Mouse (Mus musculus): ENCODE results near the gene Ttc1. TPM values are rescaled to one million over a fixed set of nuclear protein-coding genes. Genes with fewer than 3 reads are reported as not detected.
A peak's percentile ranks its signal among the peaks of the same experiment; 100 is the strongest.

The Ttc1 gene
- polyA plus RNA-seq, 1 experiment from 2014 or later, result 53.2 TPM

GRCm38 (mm10) chr11:43758436-43758835 lies 10.6 kb upstream of the Ttc1 start:
- H3K36me3 ChIP-seq (ENCODE audit: insufficient read depth, low read length), result no peaks in the 10 kb centered on the region

GRCm38 (mm10) chr11:43755411-43755810 lies 7.6 kb upstream of the Ttc1 start:
- no peaks in the 10 kb centered on the region for H3K27me3 ChIP-seq (replicated peaks; ENCODE audit: insufficient read depth, low read length)
- no peaks in the 10 kb centered on the region for H3K4me1 ChIP-seq (ENCODE audit: insufficient read depth, low read depth, low read length)
- no peak for DNase-seq (ENCODE audit: low spot score)
- H3K36me3 ChIP-seq (ENCODE audit: insufficient read depth, low read length), result no peaks in the 10 kb centered on the region
- H3K9ac ChIP-seq (replicated peaks; ENCODE audit: low read depth), result no peak overlapping the region
- ATAC-seq, result no peak
- H3K4me2 ChIP-seq (replicated peaks; ENCODE audit: low read depth, low read length), result no peak overlapping the region
- TF ChIP-seq EP300 (IDR thresholded peaks at IDR 0.05), result no peak
- TF ChIP-seq CTCF (IDR thresholded peaks at IDR 0.05), result no peak
- no peak overlapping the region for H3K27ac ChIP-seq (ENCODE audit: low read length)
- H3K4me3 ChIP-seq (ENCODE audit: low read depth, low read length), result no peak overlapping the region
- no peaks in the 10 kb centered on the region for H3K9me3 ChIP-seq (ENCODE audit: low read length)
- WGBS, result 61% methylated on average over 5 of the region's 5 CpGs

More at GRCm38 (mm10) chr11:43758436-43758835, 10.6 kb upstream of the Ttc1 start:
- Histone ChIP-seq H3K4me1 (ENCODE audit: insufficient read depth, low read depth, low read length) (no peaks in the 10 kb centered on the region), H3K27me3 (replicated peaks; ENCODE audit: insufficient read depth, low read length) (no peaks in the 10 kb centered on the region), H3K4me3 (ENCODE audit: low read depth, low read length) (no peak overlapping the region), H3K9ac (replicated peaks; ENCODE audit: low read depth) (no peak overlapping the region), H3K4me2 (replicated peaks; ENCODE audit: low read depth, low read length) (no peak overlapping the region), H3K9me3 (ENCODE audit: low read length) (no peaks in the 10 kb centered on the region), H3K27ac (ENCODE audit: low read length) (no peak overlapping the region)
- WGBS, result 61% methylated on average over 2 of the region's 2 CpGs
- TF ChIP-seq CTCF (IDR thresholded peaks at IDR 0.05) (no peak), EP300 (IDR thresholded peaks at IDR 0.05) (no peak)
- DNase-seq (ENCODE audit: low spot score) (no peak), ATAC-seq (no peak)

GRCm38 (mm10) chr11:43754568-43754967 lies 6.8 kb upstream of the Ttc1 start:
- ATAC-seq (no peak), DNase-seq (ENCODE audit: low spot score) (no peak)
- WGBS, result 51% methylated on average over 1 of the region's 1 CpGs
- Histone ChIP-seq H3K9me3 (ENCODE audit: low read length) (no peaks in the 10 kb centered on the region), H3K4me3 (ENCODE audit: low read depth, low read length) (no peak overlapping the region), H3K4me1 (ENCODE audit: insufficient read depth, low read depth, low read length) (no peaks in the 10 kb centered on the region), H3K27me3 (replicated peaks; ENCODE audit: insufficient read depth, low read length) (no peaks in the 10 kb centered on the region), H3K4me2 (replicated peaks; ENCODE audit: low read depth, low read length) (no peak overlapping the region), H3K9ac (replicated peaks; ENCODE audit: low read depth) (no peak overlapping the region), H3K36me3 (ENCODE audit: insufficient read depth, low read length) (no peaks in the 10 kb centered on the region), H3K27ac (ENCODE audit: low read length) (no peak overlapping the region)
- TF ChIP-seq EP300 (IDR thresholded peaks at IDR 0.05), result no peak
- no peak for TF ChIP-seq CTCF (IDR thresholded peaks at IDR 0.05)

- no peaks in the 10 kb centered on the region for H3K27me3 ChIP-seq (replicated peaks; ENCODE audit: insufficient read depth, low read length)
- H3K4me2 ChIP-seq (replicated peaks; ENCODE audit: low read depth, low read length), result no peak overlapping the region
- WGBS, result 67% methylated on average over 2 of the region's 2 CpGs
- no peak overlapping the region for H3K4me3 ChIP-seq (ENCODE audit: low read depth, low read length)
- no peaks in the 10 kb centered on the region for H3K36me3 ChIP-seq (ENCODE audit: insufficient read depth, low read length)
- DNase-seq (ENCODE audit: low spot score) (no peak), ATAC-seq (no peak)
- H3K9me3 ChIP-seq (ENCODE audit: low read length), result no peaks in the 10 kb centered on the region
- no peak overlapping the region for H3K27ac ChIP-seq (ENCODE audit: low read length)
- no peak for TF ChIP-seq EP300 (IDR thresholded peaks at IDR 0.05)
- peak; percentile 35 for TF ChIP-seq CTCF (IDR thresholded peaks at IDR 0.05)
- peaks cover 6% of the 10 kb centered on the region; the same call in 1 of the 2 replicates for H3K4me1 ChIP-seq (ENCODE audit: insufficient read depth, low read depth, low read length)
- H3K9ac ChIP-seq (replicated peaks; ENCODE audit: low read depth), result no peak overlapping the region
Measured at GRCm38 (mm10) chr11:43751542-43751941, 3.7 kb upstream of the Ttc1 start.

GRCm38 (mm10) chr11:43728737-43729301 lies 19.0 kb downstream of the Ttc1 start:
- ATAC-seq, result no peak
- H3K4me3 ChIP-seq (ENCODE audit: low read depth, low read length), result no peak overlapping the region
- H3K9me3 ChIP-seq (ENCODE audit: low read length), result no peaks in the 10 kb centered on the region
- H3K4me2 ChIP-seq (replicated peaks; ENCODE audit: low read depth, low read length), result no peak overlapping the region
- no peaks in the 10 kb centered on the region for H3K27me3 ChIP-seq (replicated peaks; ENCODE audit: insufficient read depth, low read length)
- 87% methylated on average over 7 of the region's 7 CpGs for WGBS
- peaks cover 15% of the 10 kb centered on the region; the same call in 1 of the 2 replicates for H3K36me3 ChIP-seq (ENCODE audit: insufficient read depth, low read length)
- H3K9ac ChIP-seq (replicated peaks; ENCODE audit: low read depth), result no peak overlapping the region
- no peak overlapping the region for H3K27ac ChIP-seq (ENCODE audit: low read length)
- H3K4me1 ChIP-seq (ENCODE audit: insufficient read depth, low read depth, low read length), result no peaks in the 10 kb centered on the region
- DNase-seq (ENCODE audit: low spot score), result no peak
- TF ChIP-seq EP300 (IDR thresholded peaks at IDR 0.05) (no peak), CTCF (IDR thresholded peaks at IDR 0.05) (no peak)

GRCm38 (mm10) chr11:43727796-43728195 lies 20.0 kb downstream of the Ttc1 start:
- Histone ChIP-seq H3K9me3 (ENCODE audit: low read length) (no peaks in the 10 kb centered on the region), H3K9ac (replicated peaks; ENCODE audit: low read depth) (no peak overlapping the region), H3K4me1 (ENCODE audit: insufficient read depth, low read depth, low read length) (no peaks in the 10 kb centered on the region), H3K27ac (ENCODE audit: low read length) (no peak overlapping the region), H3K36me3 (ENCODE audit: insufficient read depth, low read length) (peaks cover 11% of the 10 kb centered on the region; the same call in 1 of the 2 replicates), H3K27me3 (replicated peaks; ENCODE audit: insufficient read depth, low read length) (no peaks in the 10 kb centered on the region), H3K4me3 (ENCODE audit: low read depth, low read length) (no peak overlapping the region), H3K4me2 (replicated peaks; ENCODE audit: low read depth, low read length) (no peak overlapping the region)
- 62% methylated on average over 7 of the region's 7 CpGs for WGBS
- no peak for TF ChIP-seq EP300 (IDR thresholded peaks at IDR 0.05)
- no peak for TF ChIP-seq CTCF (IDR thresholded peaks at IDR 0.05)
- DNase-seq (ENCODE audit: low spot score) (no peak), ATAC-seq (peak; percentile 33; the same call in 1 of the 2 replicates)
